Mouse (Mus musculus) embryonic fibroblast, embryonic 13.5 days (primary cell): ENCODE measurements around the gene Mrpl51. TPM values are rescaled to one million over a fixed set of nuclear protein-coding genes. Genes with fewer than 3 reads are reported as not detected.

ENCODE experiments used
- H3K27ac ChIP-seq: 2 replicates; pipeline ENCODE4 v1.5.1; 2012; ENCODE audit warnings: low read length, control low read depth, inconsistent platforms; ENCODE audit not compliant: insufficient read depth
- H3K4me1 ChIP-seq: 2 replicates; pipeline ENCODE4 v1.6.1; 2011; ENCODE audit warnings: low read length; ENCODE audit not compliant: control insufficient read depth, insufficient read depth
- H3K4me3 ChIP-seq: 2 replicates; pipeline ENCODE4 v1.5.1; 2011; ENCODE audit warnings: mild to moderate bottlenecking, control low read depth, low read length; ENCODE audit not compliant: insufficient read depth
- CTCF ChIP-seq: IDR thresholded peaks from 2 replicates; pipeline ENCODE4 v1.5.1; 2011; ENCODE audit warnings: mild to moderate bottlenecking, control low read depth, low read length, moderate library complexity, borderline replicate concordance; ENCODE audit not compliant: insufficient read depth
- POLR2A ChIP-seq: IDR thresholded peaks from 2 replicates; pipeline ENCODE4 v1.6.1; 2011; ENCODE audit warnings: low read depth, mild to moderate bottlenecking, control low read depth, low read length, moderate library complexity
- polyA plus RNA-seq: library from polyadenylated mRNA; stranded (reverse); fragments of >200 nt; gene quantifications from 2 replicates; pipeline ENCODE4 v1.2.4, GENCODE M21; 2011; ENCODE audit warnings: low read depth; ENCODE audit not compliant: missing spikeins, insufficient read length

Gene Mrpl51
- 76.2 and 76.9 TPM in 2 replicates for polyA plus RNA-seq

DNA sequence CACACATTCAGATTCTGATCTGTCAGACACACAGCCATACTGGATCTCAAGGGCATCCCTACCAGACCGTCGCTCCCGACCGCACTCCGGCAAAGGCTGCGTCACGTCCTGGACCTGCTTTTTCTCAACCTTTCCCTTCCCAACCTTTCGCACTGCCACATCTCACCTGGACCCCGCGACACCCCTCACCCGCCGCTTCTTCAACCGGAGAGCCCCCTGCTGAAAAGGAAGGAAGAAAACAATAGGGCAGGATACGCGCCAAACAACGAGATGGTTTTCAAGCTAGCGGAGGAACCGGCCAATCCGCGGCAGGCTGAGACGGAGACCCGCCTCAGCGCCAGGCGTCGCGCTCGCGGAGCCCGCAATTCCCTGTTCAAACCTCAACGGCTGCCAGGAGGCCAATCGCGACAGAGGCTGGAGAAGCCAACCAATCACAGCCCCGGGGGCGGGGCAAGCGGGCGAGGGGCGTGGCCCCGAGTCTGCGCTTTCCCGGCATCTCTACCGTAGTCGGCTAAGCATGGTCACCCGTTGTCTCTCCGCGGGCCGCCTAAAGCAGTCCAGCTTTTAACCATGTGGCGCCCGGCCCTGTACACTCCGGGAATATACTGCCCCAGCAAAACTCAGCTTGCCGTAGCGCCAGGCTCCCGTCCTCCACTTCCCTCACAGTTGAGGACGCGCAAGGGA, at the start of gene Mrpl51, which contains the start of gene Ncapd2:
Mrpl51 (plus strand) TSS at position 470 of the 684 bp plus-strand sequence.
Ncapd2 (minus strand) TSS at position 370 of the 684 bp plus-strand sequence.
- Histone ChIP-seq H3K4me1 (no peaks in the 10 kb centered on the region), H3K4me3 (peak within 1 kb of the TSS; percentile 84), H3K27ac (peak within 1 kb of the TSS; percentile 98)
- TF ChIP-seq POLR2A (no peak; the same call in 1 of the 2 replicates), CTCF (no peak)

DNA sequence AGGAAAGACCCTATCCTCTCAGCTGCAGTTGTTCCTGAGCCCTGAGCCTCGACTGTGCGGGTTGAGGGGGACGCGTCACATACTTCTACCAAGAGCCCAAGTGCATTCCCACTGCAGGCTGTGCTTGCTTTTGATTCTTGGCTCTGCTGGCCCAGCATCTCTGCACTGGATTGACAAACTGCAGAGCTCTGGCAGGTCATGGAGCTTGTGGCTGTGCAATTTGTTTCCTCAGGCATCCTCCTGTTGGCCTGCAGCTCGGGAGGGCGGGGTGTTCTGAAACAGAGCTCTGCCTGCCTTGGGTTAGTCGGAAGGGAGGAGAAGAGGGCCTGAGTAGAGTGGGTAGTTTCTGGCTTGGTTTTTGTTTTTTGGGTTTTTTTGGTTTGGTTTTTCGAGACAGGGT, 49.2 kb upstream of the Mrpl51 start:
- no peak overlapping the region for H3K4me3 ChIP-seq
- no peaks in the 10 kb centered on the region; the same call in 1 of the 2 replicates for H3K4me1 ChIP-seq
- no peak for TF ChIP-seq POLR2A
- TF ChIP-seq CTCF = no peak
- no peak overlapping the region for H3K27ac ChIP-seq

DNA sequence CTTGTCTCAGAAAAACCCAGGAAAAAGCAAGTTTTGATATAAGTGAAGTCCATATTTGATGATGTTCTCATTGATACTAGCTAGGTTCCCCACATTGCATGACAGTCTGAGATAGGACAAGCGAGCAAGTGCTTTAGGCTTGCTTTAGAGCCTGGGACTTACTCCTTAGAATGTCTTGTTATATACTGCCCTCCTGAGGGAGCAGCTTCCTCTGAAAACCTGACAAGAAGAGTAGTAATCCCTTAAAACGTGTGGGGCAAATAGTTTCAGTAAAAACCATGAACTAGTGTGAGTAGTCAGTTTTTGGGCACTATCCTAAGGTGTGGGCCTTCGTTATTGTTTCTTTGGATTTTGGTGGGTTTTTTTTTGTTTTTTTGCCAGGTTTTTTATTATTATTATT, 48.5 kb upstream of the Mrpl51 start:
- H3K4me1 ChIP-seq = peaks cover 3% of the 10 kb centered on the region; the same call in 1 of the 2 replicates
- H3K27ac ChIP-seq = no peak overlapping the region
- no peak overlapping the region for H3K4me3 ChIP-seq
- TF ChIP-seq POLR2A (no peak), CTCF (no peak)

DNA sequence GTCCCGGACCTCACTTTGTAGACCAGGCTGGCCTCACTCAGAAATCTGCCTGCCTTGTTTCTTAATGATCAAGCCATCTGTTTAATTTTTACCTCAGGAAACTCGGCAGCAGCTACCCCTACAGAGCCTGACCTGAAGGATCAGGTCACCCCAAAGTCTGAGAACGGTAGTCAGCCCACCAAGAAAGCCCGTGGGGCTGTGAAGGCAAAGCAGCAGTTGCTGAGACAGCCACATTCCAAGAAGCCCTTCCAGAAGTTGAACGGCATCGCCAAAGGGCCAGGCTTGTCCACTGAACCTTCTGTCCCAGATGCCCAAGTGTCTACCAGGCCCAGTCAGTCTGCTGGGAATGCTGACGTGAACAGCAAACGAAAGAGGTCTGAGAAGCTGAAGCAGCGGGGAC, 47.7 kb upstream of the Mrpl51 start:
- Histone ChIP-seq H3K27ac (no peak overlapping the region), H3K4me1 (peaks cover 5% of the 10 kb centered on the region; the same call in 1 of the 2 replicates), H3K4me3 (no peak overlapping the region)
- no peak for TF ChIP-seq POLR2A

DNA sequence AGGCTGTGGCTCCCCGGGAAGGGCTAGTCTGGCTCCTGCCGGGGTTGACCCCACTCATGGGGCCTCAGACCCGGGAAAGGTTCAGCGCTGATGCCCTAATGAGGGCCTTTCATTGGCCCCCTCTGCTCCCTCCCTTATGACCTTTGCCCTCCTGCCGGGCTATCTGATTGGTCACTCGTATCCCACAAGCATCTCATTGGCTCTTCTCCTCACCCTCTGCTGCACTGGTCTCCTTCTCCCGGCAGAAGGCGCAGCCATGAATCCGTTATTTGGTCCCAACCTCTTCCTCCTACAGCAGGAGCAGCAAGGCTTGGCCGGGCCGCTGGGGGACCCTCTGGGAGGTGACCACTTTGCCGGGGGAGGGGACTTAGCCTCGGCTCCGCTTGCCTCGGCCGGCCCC, 46.6 kb upstream of the Mrpl51 start, which contains the start of gene Iffo1:
Iffo1 (plus strand) TSS at position 241 of the 400 bp plus-strand sequence.
- H3K4me1 ChIP-seq = peaks cover 5% of the 10 kb centered on the region; the same call in 1 of the 2 replicates
- peak within 1 kb of the TSS; percentile 57 for H3K4me3 ChIP-seq
- H3K27ac ChIP-seq = peak within 1 kb of the TSS; percentile 36
- TF ChIP-seq CTCF (peak; percentile 23; the same call in 1 of the 2 replicates), POLR2A (peak; percentile 83)

DNA sequence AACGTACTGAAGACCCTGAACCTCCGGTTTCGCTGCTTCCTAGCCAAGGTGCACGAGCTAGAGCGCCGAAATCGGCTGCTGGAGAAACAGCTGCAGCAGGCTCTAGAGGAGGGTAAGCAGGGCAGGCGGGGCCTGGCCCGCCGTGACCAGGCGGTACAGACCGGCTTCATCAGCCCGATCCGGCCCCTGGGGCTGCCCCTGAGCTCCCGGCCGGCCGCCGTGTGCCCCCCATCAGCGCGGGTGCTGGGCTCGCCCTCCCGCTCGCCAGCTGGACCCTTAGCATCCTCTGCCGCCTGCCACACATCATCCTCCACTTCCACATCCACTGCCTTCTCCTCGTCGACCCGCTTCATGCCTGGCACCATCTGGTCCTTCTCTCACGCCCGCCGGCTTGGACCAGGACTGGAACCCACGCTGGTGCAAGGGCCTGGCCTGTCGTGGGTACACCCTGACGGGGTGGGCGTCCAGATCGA, 46.1 kb upstream of the Mrpl51 start:
- Histone ChIP-seq H3K4me1 (peaks cover 5% of the 10 kb centered on the region; the same call in 1 of the 2 replicates), H3K27ac (peak overlapping the region; percentile 36), H3K4me3 (peak overlapping the region; percentile 57)
- TF ChIP-seq POLR2A (no peak), CTCF (no peak)

DNA sequence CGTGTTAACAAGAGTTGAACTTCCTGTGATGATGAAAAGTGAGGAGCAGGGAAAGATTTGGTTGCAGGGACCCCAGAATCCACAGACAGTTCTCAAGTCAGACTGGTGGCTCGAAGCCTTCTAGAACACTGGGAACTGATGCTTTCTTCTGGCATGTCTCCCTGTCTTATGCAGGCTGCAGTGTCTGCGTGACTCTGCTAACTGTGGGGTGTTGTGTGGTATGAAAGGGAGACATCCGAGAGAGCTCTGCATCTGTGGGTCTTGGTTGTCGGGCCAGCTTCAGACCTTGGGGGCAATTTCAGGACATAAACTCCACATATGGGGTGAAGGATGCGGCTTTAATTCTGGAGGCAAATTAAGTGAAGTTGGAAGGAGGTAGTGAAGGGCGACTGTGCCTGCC, 45.5 kb upstream of the Mrpl51 start:
- Histone ChIP-seq H3K4me1 (peaks cover 5% of the 10 kb centered on the region; the same call in 1 of the 2 replicates), H3K27ac (no peak overlapping the region)
- TF ChIP-seq POLR2A = 0 out of 2 replicates have a peak, but pooled peaks have one; percentile 29
- no peak for TF ChIP-seq CTCF

DNA sequence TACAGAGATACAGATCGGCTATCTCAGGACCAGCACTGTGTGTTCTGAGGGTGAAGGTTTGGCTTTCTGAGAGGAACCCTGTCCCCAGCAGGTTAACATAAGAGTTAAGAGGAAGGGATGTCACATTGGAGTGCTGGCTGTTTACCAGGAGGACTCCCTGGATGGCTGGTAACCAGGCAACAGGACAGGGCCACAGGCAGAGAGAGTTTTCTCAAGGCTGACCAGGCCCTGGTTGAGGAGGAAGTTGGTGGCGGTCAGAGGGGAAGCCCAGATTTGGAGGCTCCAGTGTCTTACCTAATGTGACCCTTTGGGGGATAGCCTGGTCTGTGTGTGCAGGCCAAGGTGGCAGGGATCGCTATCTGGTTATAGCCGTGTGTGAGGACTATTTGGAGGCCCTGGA, 44.8 kb upstream of the Mrpl51 start:
- Histone ChIP-seq H3K4me1 (peaks cover 5% of the 10 kb centered on the region; the same call in 1 of the 2 replicates), H3K4me3 (peak overlapping the region; percentile 57; the same call in 1 of the 2 replicates), H3K27ac (no peak overlapping the region)
- TF ChIP-seq CTCF (no peak), POLR2A (no peak)

More for the DNA sequence above, 45.5 kb upstream of the Mrpl51 start:
- H3K4me3 ChIP-seq = peak overlapping the region; percentile 57

DNA sequence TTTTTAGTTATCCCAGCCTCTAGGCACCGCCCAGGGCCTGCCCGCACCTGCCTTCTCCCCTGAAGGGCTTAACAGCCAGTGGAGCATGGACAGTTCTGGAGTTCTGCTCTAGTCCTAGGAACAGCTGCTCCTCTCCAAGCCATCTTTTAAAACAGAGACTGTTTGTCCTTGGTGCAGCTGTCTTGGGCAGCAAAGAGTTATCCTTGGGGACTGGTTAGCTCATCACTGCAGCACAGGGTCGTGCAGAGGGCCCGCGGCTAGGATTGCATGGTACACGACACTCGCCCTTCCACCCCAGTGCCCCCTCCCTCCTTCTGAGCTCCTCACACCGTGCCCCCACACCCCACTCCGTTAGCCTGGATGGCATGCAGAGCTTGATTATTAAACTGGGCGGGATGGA, 44.3 kb upstream of the Mrpl51 start:
- Histone ChIP-seq H3K27ac (no peak overlapping the region), H3K4me1 (peaks cover 5% of the 10 kb centered on the region; the same call in 1 of the 2 replicates), H3K4me3 (no peak overlapping the region)
- no peak for TF ChIP-seq POLR2A
- no peak for TF ChIP-seq CTCF
